ENCODE assay signal across 24 mouse cellular contexts in genomic region chr15:97022764-97023163, GRCm38 (mm10). TPM values are rescaled to one million over a fixed set of nuclear protein-coding genes. Genes with fewer than 3 reads are reported as not detected.
"Had no signal": no experiment of that assay in that cellular context is flagged by ENCODE, and none has a peak within 500 bp of the region (broad histone marks: within the 10 kb centered on the region; RNA-seq: fewer than 3 reads in every experiment).

No protein-coding gene starts in this region.

- ATAC-seq: hindbrain, embryonic 16.5 days; inflammation-experienced regulatory T-cells, adult 6 months; intestine, embryonic 15.5 days; intestine, postnatal 0 days had no signal

- H3K4me1 ChIP-seq: hindbrain, embryonic 12.5 days; intestine, embryonic 15.5 days had no signal

- DNase-seq: gastrocnemius, postnatal 14 days; gastrocnemius, postnatal 36 days; heart, adult 18-20 months; heart, postnatal 10 days; kidney, adult 18-20 months; kidney, adult 8-10 months; kidney, postnatal 10 days; kidney, postnatal 36 days; layer of hippocampus, adult 9-11 months; layer of hippocampus, postnatal 36 days; liver; liver, embryonic 13.5 days had no signal

- H3K9ac ChIP-seq: heart, embryonic 12.5 days; hindbrain, embryonic 12.5 days; hindbrain, embryonic 14.5 days; intestine, embryonic 15.5 days; limb, embryonic 12.5 days; liver, embryonic 13.5 days; liver, embryonic 15.5 days had no signal

- H3K4me2 ChIP-seq: heart, embryonic 12.5 days; hindbrain, embryonic 12.5 days; hindbrain, embryonic 14.5 days; intestine, embryonic 15.5 days; limb, embryonic 12.5 days; liver, embryonic 13.5 days; liver, embryonic 15.5 days had no signal

- H3K9me3 ChIP-seq: heart, embryonic 10.5 days; heart, embryonic 12.5 days; hindbrain, embryonic 12.5 days; intestine, embryonic 15.5 days; limb, embryonic 10.5 days; limb, embryonic 12.5 days; liver, embryonic 13.5 days; liver, embryonic 15.5 days had no signal

- H3K27ac ChIP-seq: heart, embryonic 10.5 days; hindbrain, embryonic 12.5 days; hindbrain, embryonic 14.5 days; intestine, embryonic 15.5 days; limb, embryonic 10.5 days; limb, embryonic 12.5 days; liver, embryonic 13.5 days; liver, embryonic 15.5 days had no signal

- H3K4me3 ChIP-seq: heart, embryonic 10.5 days; heart, embryonic 12.5 days; hindbrain, embryonic 12.5 days; intestine, embryonic 15.5 days; limb, embryonic 10.5 days; limb, embryonic 12.5 days; liver, embryonic 13.5 days; liver, embryonic 15.5 days had no signal

- H3K27me3 ChIP-seq: heart, embryonic 12.5 days; hindbrain, embryonic 12.5 days; intestine, embryonic 15.5 days; limb, embryonic 12.5 days; liver, embryonic 13.5 days; liver, embryonic 15.5 days had no signal

- H3K36me3 ChIP-seq: heart, embryonic 12.5 days; hindbrain, embryonic 12.5 days; intestine, embryonic 15.5 days; limb, embryonic 12.5 days; liver, embryonic 13.5 days; liver, embryonic 15.5 days had no signal

RNA-seq across cellular contexts. Expression of gene Slc38a4, which starts 33.0 kb away (rescaled TPM):
- total RNA-seq: hematopoietic stem cell, adult 5-6 weeks had no signal
- polyA plus RNA-seq: inflammation-experienced regulatory T-cells, adult 6 months had no signal
